Mouse (Mus musculus) stomach, adult 2 months (tissue): ENCODE measurements around the gene Fasn. TPM values are rescaled to one million over a fixed set of nuclear protein-coding genes. Genes with fewer than 3 reads are reported as not detected.

ENCODE experiments used
- polyA plus RNA-seq: library from polyadenylated mRNA; depleted of rRNA; stranded (reverse); fragments of >200 nt; gene quantifications from 2 replicates; pipeline ENCODE4 v1.2.3, GENCODE M21; 2012; rRNA removed

The Fasn gene
- polyA plus RNA-seq: 320 and 400 TPM in 2 replicates

DNA sequence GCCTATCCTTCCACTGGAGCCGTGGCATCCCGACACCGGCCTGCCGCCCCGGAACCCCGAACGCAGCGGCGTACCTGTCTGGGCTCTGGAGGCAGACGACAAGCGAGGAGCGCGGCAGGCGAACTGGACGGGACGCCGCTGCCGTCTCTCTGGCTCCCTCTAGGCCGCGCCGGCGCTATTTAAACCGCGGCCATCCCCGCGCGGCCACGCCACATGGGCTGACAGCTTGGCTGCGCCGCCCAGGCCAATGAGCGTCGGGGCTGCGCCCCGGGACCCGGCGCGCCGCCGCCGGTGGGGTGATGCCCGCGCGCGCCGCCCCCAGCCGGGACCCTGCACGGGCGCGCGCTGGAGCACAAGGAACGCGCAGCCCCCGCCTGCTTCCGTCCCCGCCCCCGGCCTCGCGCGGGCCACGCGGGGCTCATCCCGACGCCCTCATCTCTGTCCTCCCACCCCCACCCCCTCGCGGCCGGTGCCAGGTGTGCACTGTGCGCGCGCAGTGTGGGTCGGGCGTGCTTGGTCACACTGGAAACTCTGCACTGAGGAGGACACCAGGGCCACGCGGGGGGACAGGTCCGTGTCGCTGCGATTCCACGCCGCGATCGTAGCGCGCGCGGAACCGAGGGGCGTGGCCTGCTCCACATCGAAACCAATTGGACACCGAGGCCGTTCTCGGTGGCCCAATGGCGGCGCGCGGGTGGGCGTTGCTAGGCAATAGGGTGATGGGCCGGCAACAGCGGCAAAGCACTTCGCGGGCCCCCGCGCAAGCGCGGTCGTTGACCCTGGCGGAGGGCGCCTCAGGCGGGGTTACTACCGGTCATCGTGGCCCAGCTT is at the start of gene Fasn:
Fasn (minus strand) TSS at position 592 of the 831 bp plus-strand sequence.

DNA sequence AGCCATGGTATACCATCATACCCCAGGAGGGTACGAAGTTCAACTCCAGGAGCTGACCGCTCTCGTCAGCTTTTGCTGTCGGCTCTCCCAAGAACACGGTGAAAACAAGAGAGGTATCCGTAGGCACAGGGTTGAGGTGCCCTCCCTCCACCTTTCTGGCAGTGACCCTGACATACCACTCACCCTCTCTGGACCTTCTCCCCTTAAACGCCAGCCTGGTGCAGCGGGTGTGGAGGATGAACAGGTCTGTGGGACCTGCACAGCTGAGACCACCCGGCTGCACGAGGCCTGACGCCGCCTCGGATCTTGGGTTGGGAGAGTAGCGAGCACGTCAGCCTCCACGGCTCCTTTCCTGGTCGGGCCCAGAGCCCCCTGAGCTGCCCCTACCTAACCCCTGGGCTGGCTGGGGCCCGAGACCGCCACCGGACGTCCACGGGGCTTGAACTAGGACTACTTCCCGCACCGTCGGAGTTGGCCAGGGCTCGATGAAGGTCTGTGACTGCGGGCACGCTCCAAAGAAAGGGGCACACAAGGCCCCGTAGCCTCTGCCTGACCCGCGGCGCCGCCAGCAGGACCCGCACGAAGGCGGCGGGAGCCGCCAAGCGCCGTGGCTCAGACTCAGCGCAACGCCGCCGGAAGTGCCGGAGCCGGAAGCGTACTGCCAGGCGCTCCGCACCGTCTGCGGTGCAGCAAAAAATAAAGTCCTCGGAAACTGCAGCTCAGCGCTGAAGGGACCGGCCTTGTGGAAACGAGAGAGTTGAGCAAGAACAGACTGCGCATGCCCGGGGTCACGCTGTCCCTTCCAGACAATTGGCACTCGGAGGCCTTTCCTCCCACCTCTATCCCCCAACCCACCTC is 28.4 kb downstream of the Fasn start, which contains the start of gene Dus1l:
Dus1l (minus strand) TSS at position 648 of the 858 bp plus-strand sequence.

DNA sequence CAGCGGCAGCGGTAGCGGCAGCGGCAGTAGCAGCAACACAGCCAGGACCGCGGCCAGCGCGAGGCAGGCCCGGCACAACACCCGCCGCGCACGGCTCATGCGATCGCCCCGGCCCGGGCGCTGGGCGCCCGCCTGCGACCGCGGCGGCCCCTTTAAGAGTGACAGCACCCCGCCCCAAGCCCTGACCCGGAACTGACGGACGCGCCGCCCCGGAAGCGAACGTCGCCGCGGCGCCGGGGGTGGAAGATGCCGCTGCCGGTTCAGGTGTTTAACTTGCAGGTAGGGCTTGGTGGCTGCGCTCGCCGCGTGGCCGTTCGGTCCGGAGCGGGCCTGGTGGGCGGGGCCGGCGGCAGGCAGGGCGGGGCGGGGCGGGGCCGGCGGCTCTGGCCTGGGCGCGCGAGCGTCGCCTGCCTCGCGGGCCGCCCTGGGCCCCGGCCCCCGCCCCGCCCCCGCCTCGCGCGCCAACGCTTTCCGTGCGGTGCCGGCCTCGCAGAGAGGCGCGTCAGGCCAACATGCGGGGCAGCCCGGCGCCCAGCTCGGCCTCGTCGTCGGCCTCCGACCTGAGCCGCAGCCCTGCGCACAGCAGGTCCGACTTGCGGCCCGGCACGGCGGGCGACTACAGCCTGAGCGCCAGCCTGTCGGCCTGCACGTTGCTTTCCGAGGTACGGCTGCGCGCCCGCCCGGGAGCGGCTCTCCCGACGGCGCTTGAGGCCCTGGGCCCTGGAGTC is 40.1 kb downstream of the Fasn start, which contains the start of the genes Rfng and Gps1:
Rfng (minus strand) TSS at position 144 of the 728 bp plus-strand sequence.
Gps1 (plus strand) TSS at position 209 of the 728 bp plus-strand sequence.

DNA sequence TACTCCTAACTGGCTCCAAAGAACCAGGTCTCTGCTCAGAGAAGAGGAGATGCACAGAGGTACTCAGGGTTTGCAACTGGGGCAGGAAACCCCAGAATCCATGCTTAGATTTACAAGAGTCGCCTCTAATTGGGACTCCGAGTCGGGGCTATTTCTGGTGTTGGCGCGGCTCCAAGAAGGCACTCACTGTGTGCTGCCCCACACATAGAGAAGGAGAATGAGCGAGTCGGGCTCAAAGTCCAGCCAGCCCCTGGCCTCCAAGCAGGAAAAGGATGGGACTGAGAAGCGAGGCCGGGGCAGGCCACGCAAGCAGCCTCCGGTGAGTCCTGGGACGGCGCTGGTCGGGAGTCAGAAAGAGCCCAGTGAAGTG is 61.7 kb downstream of the Fasn start, which contains the start of gene Hmga1b:
Hmga1b (plus strand) TSS at position 123 of the 370 bp plus-strand sequence.

Other genes starting within 250 kb of the Fasn start
- 426 and 509 TPM in 2 replicates for gene Arhgdia, start 242.9 kb downstream of the Fasn start, polyA plus RNA-seq
- 5.8 and 8.6 TPM in 2 replicates for gene Alyref, start 226.2 kb downstream of the Fasn start, polyA plus RNA-seq
- gene Anapc11, start 226.1 kb downstream of the Fasn start, polyA plus RNA-seq: 72.4 and 94.8 TPM in 2 replicates
- 58.0 and 94.3 TPM in 2 replicates for gene Npb, start 216.1 kb downstream of the Fasn start, polyA plus RNA-seq
- 138 and 161 TPM in 2 replicates for gene Pcyt2, start 206.6 kb downstream of the Fasn start, polyA plus RNA-seq
- 51.2 and 54.2 TPM in 2 replicates for gene Sirt7, start 199.3 kb downstream of the Fasn start, polyA plus RNA-seq
- gene Mafg, start 190.9 kb downstream of the Fasn start, polyA plus RNA-seq: 21.0 and 21.3 TPM in 2 replicates
- 29.3 and 57.1 TPM in 2 replicates for gene Pycr1, start 180.8 kb downstream of the Fasn start, polyA plus RNA-seq
- gene Myadml2, start 176.4 kb downstream of the Fasn start, polyA plus RNA-seq: 0.97 and 1.2 TPM in 2 replicates
- 1.1 and 1.4 TPM in 2 replicates for gene Notum, start 163.4 kb downstream of the Fasn start, polyA plus RNA-seq
- gene Aspscr1, start 151.6 kb downstream of the Fasn start, polyA plus RNA-seq: 70.2 and 73.5 TPM in 2 replicates
- gene Cenpx, start 110.8 kb downstream of the Fasn start, polyA plus RNA-seq: 41.1 and 48.0 TPM in 2 replicates
- gene Lrrc45, start 110.6 kb downstream of the Fasn start, polyA plus RNA-seq: 13.7 and 15.6 TPM in 2 replicates
- gene Rac3, start 103.1 kb downstream of the Fasn start, polyA plus RNA-seq: 7.0 and 10.6 TPM in 2 replicates
- 54.6 and 59.7 TPM in 2 replicates for gene Dcxr, start 97.3 kb downstream of the Fasn start, polyA plus RNA-seq
- gene Cbr2, start 92.4 kb downstream of the Fasn start, polyA plus RNA-seq: 69.9 and 82.3 TPM in 2 replicates
- 0.87 and 18.1 TPM in 2 replicates for gene Hmga1b, start 61.8 kb downstream of the Fasn start, polyA plus RNA-seq
- 36.8 and 56.8 TPM in 2 replicates for gene Rfng, start 40.3 kb downstream of the Fasn start, polyA plus RNA-seq
- gene Gps1, start 40.3 kb downstream of the Fasn start, polyA plus RNA-seq: 65.1 and 81.6 TPM in 2 replicates
- 16.7 and 20.0 TPM in 2 replicates for gene Dus1l, start 28.1 kb downstream of the Fasn start, polyA plus RNA-seq
- 0.17 and 0.57 TPM in 2 replicates for gene Ccdc57, start 108.3 kb upstream of the Fasn start, polyA plus RNA-seq
- 7.7 and 11.7 TPM in 2 replicates for gene Slc16a3, start 123.9 kb upstream of the Fasn start, polyA plus RNA-seq
- gene Csnk1d, start 166.8 kb upstream of the Fasn start, polyA plus RNA-seq: 20.4 and 24.3 TPM in 2 replicates
- gene Cd7, start 214.9 kb upstream of the Fasn start, polyA plus RNA-seq: 0.60 and 0.72 TPM in 2 replicates
- 21.4 and 32.9 TPM in 2 replicates for gene Sectm1b, start 239.0 kb upstream of the Fasn start, polyA plus RNA-seq